Mouse (Mus musculus) cerebellum, adult 2 months (tissue): ENCODE results near the gene Zp1.

Experiments
- CTCF ChIP-seq: fragments of 200-500 bp; IDR thresholded peaks from 2 replicates; pipeline ENCODE4 v1.5.1; 2011; ENCODE audit warnings: low read depth, mild to moderate bottlenecking, control low read depth, low read length, moderate library complexity, borderline replicate concordance; ENCODE audit not compliant: insufficient read depth
- POLR2A ChIP-seq: fragments of 200-500 bp; IDR thresholded peaks from 2 replicates; pipeline ENCODE4 v1.6.1; 2011; ENCODE audit warnings: low read length, control low read depth, borderline replicate concordance; ENCODE audit not compliant: insufficient read depth

DNA sequence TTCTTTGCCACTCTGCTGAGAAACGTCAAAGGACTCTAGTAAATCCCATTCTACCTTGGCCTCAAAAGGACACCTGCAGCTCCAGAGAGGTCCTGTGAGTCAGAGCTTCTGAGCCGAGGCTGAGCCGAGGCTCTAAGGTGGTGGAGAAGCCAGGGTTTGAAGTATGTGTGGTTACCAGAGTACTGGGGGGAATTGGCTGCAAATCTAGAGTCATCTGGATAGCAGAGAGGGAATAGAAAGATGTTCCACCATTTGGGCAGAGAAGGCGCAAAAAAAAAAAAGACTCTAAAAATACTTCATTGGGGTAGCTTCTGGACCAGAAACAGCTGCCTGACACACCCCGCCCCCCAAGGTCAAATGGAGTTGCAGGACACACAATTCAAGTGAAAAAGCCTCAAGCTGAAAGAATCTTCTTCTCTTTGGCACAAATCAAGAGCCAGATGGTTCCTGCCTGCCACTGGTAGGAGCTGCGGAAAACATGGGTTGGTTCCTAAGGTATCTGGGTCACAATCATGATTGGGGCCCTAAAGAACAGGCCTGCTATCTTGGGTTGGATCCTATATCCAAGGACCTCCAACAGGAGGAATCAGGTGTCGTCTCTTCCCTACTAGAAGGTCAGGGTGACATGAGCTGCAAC lies 42.1 kb downstream of the Zp1 start:
- TF ChIP-seq CTCF = no peak
- TF ChIP-seq POLR2A = no peak
